In the genomic region with DNA sequence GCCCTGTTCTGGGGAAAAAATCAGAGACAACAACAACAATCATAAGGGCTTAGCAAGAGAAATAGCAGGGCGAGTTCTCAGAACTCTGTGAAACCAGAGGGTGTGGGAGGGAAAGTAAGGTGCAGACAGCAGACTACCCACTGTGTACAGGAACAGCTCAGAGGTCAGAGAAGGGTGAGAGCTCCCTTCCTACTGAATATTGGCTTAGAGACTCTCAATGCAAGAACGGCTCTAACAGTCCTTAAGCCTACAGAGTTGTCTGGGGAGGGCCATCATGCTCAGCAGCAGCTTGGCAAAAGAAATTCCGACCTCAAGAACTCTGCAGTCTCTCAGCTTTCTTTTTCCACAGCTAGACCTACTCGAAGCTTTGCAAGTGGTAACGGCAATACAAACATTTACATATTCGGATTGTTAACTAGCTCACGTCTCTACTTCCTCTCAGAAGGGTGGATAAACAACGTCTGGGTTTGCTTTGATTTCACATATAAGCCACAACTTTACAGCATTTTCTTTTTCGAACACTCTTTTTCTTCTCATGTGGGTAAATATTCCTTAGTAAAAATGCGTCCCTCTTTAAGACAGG, we compare ENCODE assay signal across 10 mouse cellular contexts. TPM values are rescaled to one million over a fixed set of nuclear protein-coding genes. Genes with fewer than 3 reads are reported as not detected.
A peak's percentile ranks its signal among the peaks of the same experiment; 100 is the strongest.
DNase-seq lines count a peak whose midpoint lies in the region; ATAC-seq lines count a peak whose summit lies in the region.
"Had no signal": no experiment of that assay in that cellular context is flagged by ENCODE, and none has a peak within 500 bp of the region (broad histone marks: within the 10 kb centered on the region; RNA-seq: fewer than 3 reads in every experiment).

No protein-coding gene starts in this region.

- H3K4me1 ChIP-seq in limb, embryonic 15.5 days = peaks cover 22% of the 10 kb centered on the region
- peaks cover 11% of the 10 kb centered on the region for H3K4me1 ChIP-seq in forebrain, embryonic 16.5 days (replicated peaks; ENCODE audit: control insufficient read depth, insufficient read depth, low read length)

- no peaks in the 10 kb centered on the region for H3K9me3 ChIP-seq in limb, embryonic 15.5 days
- H3K9me3 ChIP-seq in forebrain, embryonic 16.5 days (ENCODE audit: control insufficient read depth, low read length) = no peaks in the 10 kb centered on the region

- H3K36me3 ChIP-seq in limb, embryonic 15.5 days = no peaks in the 10 kb centered on the region
- H3K36me3 ChIP-seq in forebrain, embryonic 16.5 days (ENCODE audit: control insufficient read depth, insufficient read depth) = no peaks in the 10 kb centered on the region

- peak overlapping the region; percentile 26 for H3K4me2 ChIP-seq in limb, embryonic 15.5 days
- no peak overlapping the region for H3K4me2 ChIP-seq in forebrain, embryonic 16.5 days (ENCODE audit: low read length)

- H3K27me3 ChIP-seq in limb, embryonic 15.5 days = 0 out of 2 replicates have a peak, but pooled peaks cover 4% of the 10 kb centered on the region
- H3K27me3 ChIP-seq in forebrain, embryonic 16.5 days (replicated peaks; ENCODE audit: control insufficient read depth, insufficient read depth, low read length) = peaks cover 11% of the 10 kb centered on the region; the same call in 1 of the 2 replicates
- H3K27me3 ChIP-seq: Patski had no signal

- DNase-seq in kidney, adult 9 months = peak; percentile 15
- no peak for DNase-seq in kidney, postnatal 25 days
- DNase-seq in T-cell, adult 2 months (ENCODE audit: low spot score) = peak; percentile 48
- DNase-seq in lung, postnatal 4 days = peak; percentile 16 to 20
- no peak for DNase-seq in cerebellum, postnatal 10 days
- no peak for DNase-seq in kidney, postnatal 14 days
- DNase-seq: embryo, embryonic 11 days had no signal

- 32% methylated on average over 10 of the region's 10 CpGs for WGBS in limb, embryonic 15.5 days
- WGBS in forebrain, embryonic 16.5 days = 40% methylated on average over 10 of the region's 10 CpGs

- no peak overlapping the region for H3K9ac ChIP-seq in limb, embryonic 15.5 days
- H3K9ac ChIP-seq in forebrain, embryonic 16.5 days (replicated peaks; ENCODE audit: low read depth, low read length) = no peak overlapping the region

- peak overlapping the region; percentile 57 for H3K4me3 ChIP-seq in limb, embryonic 15.5 days
- no peak overlapping the region for H3K4me3 ChIP-seq in forebrain, embryonic 16.5 days (replicated peaks; ENCODE audit: low read length)

- no peak for ATAC-seq in limb, embryonic 15.5 days (ENCODE audit: insufficient number of reproducible peaks, low FRiP score, low TSS enrichment, low read depth)
- no peak for ATAC-seq in forebrain, embryonic 16.5 days
- ATAC-seq: Patski had no signal

- peak overlapping the region; percentile 71 for H3K27ac ChIP-seq in limb, embryonic 15.5 days
- no peak overlapping the region for H3K27ac ChIP-seq in forebrain, embryonic 16.5 days (ENCODE audit: low read length)

RNA-seq across cellular contexts. Expression of gene Nt5e, which starts 2.3 kb away (rescaled TPM):
- polyA plus RNA-seq in limb, embryonic 15.5 days (2015; fragmentation: Nextera tagmentation; extraction: Ambion mirVana) = 39.3 and 40.2 TPM in 2 replicates
- polyA plus RNA-seq in forebrain, embryonic 16.5 days (2015; fragmentation: Nextera tagmentation; extraction: Ambion mirVana) = 0.71 and 1.1 TPM in 2 replicates

Comparison
In these comparisons a context has a peak if more than half of its experiments do, and no peak if none do; other contexts are left out.
1. DNase-seq: peak in kidney, adult 9 months (single experiment), T-cell, adult 2 months (single experiment) and lung, postnatal 4 days (2 of 2); none in kidney, postnatal 25 days (0 of 2), cerebellum, postnatal 10 days (0 of 2) and kidney, postnatal 14 days (single experiment).
2. RNA of gene Nt5e, which starts 2.3 kb away (polyA plus RNA-seq): 39.3 to 40.2 TPM in limb, embryonic 15.5 days; 0.71 to 1.1 TPM in forebrain, embryonic 16.5 days; every median in the first group is over 10 times any median in the second.